Mouse (Mus musculus): ENCODE results near the gene Epha4. TPM values are rescaled to one million over a fixed set of nuclear protein-coding genes. Genes with fewer than 3 reads are reported as not detected.

Epha4 gene
- polyA plus RNA-seq, 1 experiment, result not detected

DNA sequence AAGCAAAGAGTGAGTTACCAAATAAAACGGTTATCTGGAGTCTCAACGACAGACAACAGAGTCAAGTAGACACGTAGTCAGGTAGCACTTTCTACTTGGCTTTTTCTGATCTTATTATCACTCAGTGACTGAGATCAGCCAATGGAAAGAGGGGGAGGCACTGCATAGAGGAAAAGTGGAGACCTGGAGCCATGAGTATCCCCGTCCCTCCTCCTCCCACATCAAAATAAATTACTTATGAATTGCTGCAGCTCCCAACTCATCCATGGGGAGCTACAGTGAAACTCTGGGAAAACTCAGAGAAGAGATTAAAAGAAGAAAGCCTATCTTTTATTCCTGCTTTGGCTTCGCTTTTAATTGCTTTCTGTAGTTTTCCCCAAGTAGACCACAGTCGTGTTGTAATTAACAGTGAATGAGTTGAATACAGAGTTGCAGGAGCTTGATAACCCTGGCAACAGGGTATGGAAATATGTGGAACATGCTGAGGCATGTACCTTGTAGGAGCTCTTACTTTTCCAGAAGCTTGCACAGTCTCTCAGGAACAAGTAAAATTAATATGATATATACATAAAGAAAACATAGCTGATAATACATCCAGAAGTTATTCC is 17.8 kb upstream of the Epha4 start:
- no peak for TF ChIP-seq POLR2A (IDR thresholded peaks at IDR 0.05; ENCODE audit: insufficient read depth, low read depth, low read length)
- no peak for TF ChIP-seq CTCF (IDR thresholded peaks at IDR 0.05; ENCODE audit: insufficient read depth, low read depth, low read length)
- Histone ChIP-seq H3K27ac (ENCODE audit: insufficient read depth, low read depth, low read length) (no peak overlapping the region), H3K4me1 (ENCODE audit: control insufficient read depth, insufficient read depth, low read length) (no peaks in the 10 kb centered on the region), H3K4me3 (ENCODE audit: insufficient read depth, low read depth, low read length) (no peak overlapping the region)
- WGBS, result 19% methylated on average over 6 of the region's 6 CpGs

DNA sequence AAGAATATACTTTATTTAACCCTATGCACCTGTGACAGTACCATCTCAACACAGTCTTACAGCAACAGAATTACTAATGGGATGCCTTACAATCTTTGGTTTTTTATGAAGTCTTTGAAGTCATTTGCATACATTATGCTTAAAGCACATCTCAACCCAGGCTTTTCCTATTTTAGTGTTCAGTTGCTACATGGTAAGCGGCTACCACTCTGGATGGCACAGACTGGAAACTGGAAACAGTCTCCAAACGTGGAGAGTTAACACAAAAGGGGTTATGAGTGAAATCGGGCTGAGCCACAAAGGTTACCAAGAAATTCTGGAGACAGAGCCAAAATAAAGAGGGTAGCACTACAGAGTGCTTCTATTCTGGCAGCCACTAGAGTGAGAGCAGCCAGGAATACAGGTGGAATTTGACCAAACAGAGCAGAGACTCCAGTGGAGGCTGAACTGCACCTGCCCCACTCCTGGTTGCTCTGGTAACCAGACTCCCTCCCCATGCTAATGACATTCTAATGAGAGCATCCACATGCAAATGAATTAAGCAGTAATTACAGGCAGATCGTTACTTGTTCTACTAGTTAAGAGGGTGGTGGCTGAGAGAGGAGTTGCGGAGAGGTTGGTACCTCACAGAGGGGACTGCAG is 17.2 kb upstream of the Epha4 start:
- 15% methylated on average over 5 of the region's 5 CpGs for WGBS
- no peak overlapping the region for H3K4me3 ChIP-seq (ENCODE audit: insufficient read depth, low read depth, low read length)

DNA sequence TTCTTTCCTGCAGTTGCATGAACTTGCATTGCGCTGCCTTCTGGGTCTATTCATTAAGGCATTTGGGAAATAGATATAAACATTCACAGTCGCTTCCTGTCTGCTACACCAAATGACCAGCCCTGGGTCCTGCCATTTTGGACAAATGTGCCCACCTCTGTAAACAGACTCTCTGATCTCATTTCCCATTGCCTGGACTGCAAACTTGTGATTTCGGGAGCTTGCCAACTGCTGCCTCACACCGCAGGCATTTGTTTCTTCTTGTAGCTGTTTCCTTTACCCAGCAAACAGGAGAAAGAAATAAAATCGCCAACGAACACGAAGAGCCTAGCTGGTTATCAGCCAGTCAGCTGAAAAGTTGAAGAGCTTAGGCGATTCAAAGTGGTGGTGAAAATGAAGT is 10.2 kb upstream of the Epha4 start:
- Histone ChIP-seq H3K27ac (ENCODE audit: insufficient read depth, low read depth, low read length) (no peak overlapping the region), H3K4me1 (ENCODE audit: control insufficient read depth, insufficient read depth, low read length) (no peaks in the 10 kb centered on the region), H3K4me3 (ENCODE audit: insufficient read depth, low read depth, low read length) (no peak overlapping the region)
- 77% methylated on average over 8 of the region's 8 CpGs for WGBS
- no peak for TF ChIP-seq CTCF (IDR thresholded peaks at IDR 0.05; ENCODE audit: insufficient read depth, low read depth, low read length)
- no peak for TF ChIP-seq POLR2A (IDR thresholded peaks at IDR 0.05; ENCODE audit: insufficient read depth, low read depth, low read length)

More for the DNA sequence above, 17.2 kb upstream of the Epha4 start:
- TF ChIP-seq CTCF (IDR thresholded peaks at IDR 0.05; ENCODE audit: insufficient read depth, low read depth, low read length), result no peak
- no peak for TF ChIP-seq POLR2A (IDR thresholded peaks at IDR 0.05; ENCODE audit: insufficient read depth, low read depth, low read length)
- no peaks in the 10 kb centered on the region for H3K4me1 ChIP-seq (ENCODE audit: control insufficient read depth, insufficient read depth, low read length)
- no peak overlapping the region for H3K27ac ChIP-seq (ENCODE audit: insufficient read depth, low read depth, low read length)

DNA sequence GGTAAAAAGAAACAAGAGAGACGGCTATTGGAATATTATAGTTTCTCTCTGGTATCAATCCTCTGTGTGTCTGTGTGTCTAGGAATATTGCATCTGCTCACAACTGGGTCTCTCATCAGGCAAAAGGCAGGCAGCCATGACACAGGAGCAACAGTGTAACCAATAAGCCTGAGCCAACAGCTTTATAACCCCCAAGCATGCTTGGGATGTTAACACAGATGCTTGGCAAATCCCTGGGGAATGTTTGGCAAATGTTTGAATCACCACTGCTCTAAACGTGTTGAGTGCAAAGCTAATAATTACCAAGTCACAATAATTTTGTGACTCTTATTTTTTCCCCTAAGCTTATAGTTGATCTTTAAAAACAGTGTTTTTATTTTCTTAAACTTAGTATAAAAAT is 8.5 kb upstream of the Epha4 start:
- 45% methylated on average over 2 of the region's 2 CpGs for WGBS

DNA sequence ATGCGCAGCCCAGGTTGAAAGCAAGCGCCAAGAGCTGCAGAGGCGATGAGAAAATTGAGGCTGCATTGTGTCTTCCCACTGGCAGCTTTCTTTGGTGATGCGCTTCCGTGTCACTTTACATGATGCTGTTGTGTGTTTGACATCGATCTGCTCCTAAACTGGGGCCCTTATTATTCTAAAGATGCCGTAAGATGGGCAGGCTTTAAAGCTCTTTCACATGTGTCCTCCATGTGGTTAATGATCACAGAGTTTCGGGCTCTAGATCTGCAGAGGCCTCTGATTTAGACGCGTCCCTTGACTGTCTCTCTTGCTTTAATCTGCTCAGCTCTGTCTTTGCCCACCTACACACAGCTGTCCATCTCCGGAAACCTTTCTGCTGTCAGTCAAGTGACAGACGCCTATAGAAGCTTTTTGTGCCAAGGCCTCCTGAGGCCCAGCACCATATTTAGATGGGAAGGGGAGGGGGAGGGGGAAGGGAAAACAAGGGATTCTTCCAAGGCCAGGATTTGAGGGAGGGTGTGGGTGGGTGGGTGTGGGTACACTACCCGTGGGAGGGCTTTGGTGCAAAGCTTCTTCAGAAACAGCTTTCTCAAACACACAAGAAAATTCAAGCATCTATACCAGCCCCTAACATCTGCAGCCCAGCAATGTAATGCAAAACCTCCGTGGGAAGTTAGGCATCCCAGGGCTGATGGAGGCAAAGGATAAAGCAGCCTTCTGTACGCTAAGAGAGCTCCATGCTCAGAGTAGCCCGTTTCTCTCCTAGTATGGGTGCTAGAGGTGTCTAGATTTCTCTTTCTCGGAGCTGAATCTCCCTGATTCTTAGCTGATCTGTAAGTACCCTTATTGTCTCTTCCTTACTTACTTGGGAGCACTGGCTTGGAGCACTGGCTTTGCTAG is 7.0 kb upstream of the Epha4 start:
- TF ChIP-seq POLR2A (IDR thresholded peaks at IDR 0.05; ENCODE audit: insufficient read depth, low read depth, low read length), result no peak
- WGBS, result 59% methylated on average over 15 of the region's 17 CpGs

More for the DNA sequence above, 8.5 kb upstream of the Epha4 start:
- H3K27ac ChIP-seq (ENCODE audit: insufficient read depth, low read depth, low read length), result no peak overlapping the region
- TF ChIP-seq POLR2A (IDR thresholded peaks at IDR 0.05; ENCODE audit: insufficient read depth, low read depth, low read length) (no peak), CTCF (IDR thresholded peaks at IDR 0.05; ENCODE audit: insufficient read depth, low read depth, low read length) (no peak)
- H3K4me3 ChIP-seq (ENCODE audit: insufficient read depth, low read depth, low read length), result no peak overlapping the region
- no peaks in the 10 kb centered on the region for H3K4me1 ChIP-seq (ENCODE audit: control insufficient read depth, insufficient read depth, low read length)

DNA sequence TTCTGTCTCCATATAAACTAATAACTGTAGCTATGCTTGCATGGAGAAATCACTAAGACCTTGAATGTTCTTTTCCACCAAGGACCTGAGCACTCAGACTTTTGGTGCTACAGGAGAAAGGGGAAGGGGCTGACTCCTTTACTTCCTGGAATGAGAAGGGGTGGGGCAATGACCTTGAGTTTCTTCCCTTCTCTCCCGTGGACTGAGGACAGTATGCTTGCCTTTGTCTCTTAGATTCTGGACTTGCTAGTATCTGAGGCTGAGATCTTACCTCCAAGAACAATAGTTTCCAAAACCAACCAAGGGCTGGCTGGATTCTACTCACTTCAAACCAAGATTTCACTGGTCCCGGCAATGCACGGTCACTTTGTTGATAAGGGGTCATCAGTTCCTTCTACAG is 3.8 kb upstream of the Epha4 start:
- no peak overlapping the region for H3K4me3 ChIP-seq (ENCODE audit: insufficient read depth, low read depth, low read length)
- TF ChIP-seq POLR2A (IDR thresholded peaks at IDR 0.05; ENCODE audit: insufficient read depth, low read depth, low read length) (no peak), CTCF (IDR thresholded peaks at IDR 0.05; ENCODE audit: insufficient read depth, low read depth, low read length) (no peak)
- no peak overlapping the region for H3K27ac ChIP-seq (ENCODE audit: insufficient read depth, low read depth, low read length)
- whole genome bisulfite sequencing, result 93% methylated on average over 3 of the region's 3 CpGs
- peaks cover 5% of the 10 kb centered on the region; the same call in 1 of the 2 replicates for H3K4me1 ChIP-seq (ENCODE audit: control insufficient read depth, insufficient read depth, low read length)

More for the DNA sequence above, 7.0 kb upstream of the Epha4 start:
- no peaks in the 10 kb centered on the region for H3K4me1 ChIP-seq (ENCODE audit: control insufficient read depth, insufficient read depth, low read length)
- H3K27ac ChIP-seq (ENCODE audit: insufficient read depth, low read depth, low read length), result no peak overlapping the region
- H3K4me3 ChIP-seq (ENCODE audit: insufficient read depth, low read depth, low read length), result no peak overlapping the region

DNA sequence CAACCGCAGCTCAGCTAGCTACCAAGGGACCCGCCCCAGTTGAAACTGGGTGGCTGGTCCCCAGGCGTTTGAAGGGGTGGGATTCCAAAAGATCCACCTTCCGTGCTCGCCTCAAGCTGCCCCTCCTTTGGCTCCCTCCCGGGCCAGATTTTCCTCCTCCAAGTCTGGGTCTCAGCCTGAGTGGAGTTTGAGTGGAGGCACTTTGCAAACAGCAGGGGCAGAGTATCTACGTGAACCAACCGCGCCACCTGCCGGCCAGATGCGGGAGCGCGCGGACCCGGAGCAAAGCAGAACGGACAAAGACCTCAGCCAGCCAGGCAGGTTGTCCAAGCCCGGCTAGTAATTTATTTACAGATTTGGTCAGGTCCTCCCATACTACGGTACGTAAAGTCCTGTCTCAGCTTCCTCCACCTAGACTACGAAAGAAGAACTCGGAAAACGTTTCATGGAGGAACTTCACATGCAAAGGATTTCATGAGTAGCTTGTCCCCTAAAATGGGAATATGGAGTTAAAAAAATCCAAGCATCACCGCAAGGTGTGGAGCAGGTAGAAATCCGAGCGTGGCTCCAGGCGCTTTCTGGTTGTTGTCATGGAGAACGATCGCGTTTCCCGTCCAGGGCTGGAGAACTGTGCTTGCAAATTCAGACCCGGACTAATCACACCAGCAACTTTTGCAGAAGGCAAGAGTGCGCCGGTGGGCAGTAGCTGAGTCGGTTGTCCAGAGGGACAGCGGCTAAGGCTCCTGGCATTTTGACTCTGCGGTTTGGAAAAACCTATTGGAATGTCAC is 1.5 kb upstream of the Epha4 start:
- under 1% methylated on average over 36 of the region's 36 CpGs for WGBS
- TF ChIP-seq CTCF (IDR thresholded peaks at IDR 0.05; ENCODE audit: insufficient read depth, low read depth, low read length) (peak; percentile 97), POLR2A (IDR thresholded peaks at IDR 0.05; ENCODE audit: insufficient read depth, low read depth, low read length) (no peak)
- no peak overlapping the region for H3K27ac ChIP-seq (ENCODE audit: insufficient read depth, low read depth, low read length)
- peaks cover 5% of the 10 kb centered on the region; the same call in 1 of the 2 replicates for H3K4me1 ChIP-seq (ENCODE audit: control insufficient read depth, insufficient read depth, low read length)
- peak overlapping the region; percentile 56 for H3K4me3 ChIP-seq (ENCODE audit: insufficient read depth, low read depth, low read length)

DNA sequence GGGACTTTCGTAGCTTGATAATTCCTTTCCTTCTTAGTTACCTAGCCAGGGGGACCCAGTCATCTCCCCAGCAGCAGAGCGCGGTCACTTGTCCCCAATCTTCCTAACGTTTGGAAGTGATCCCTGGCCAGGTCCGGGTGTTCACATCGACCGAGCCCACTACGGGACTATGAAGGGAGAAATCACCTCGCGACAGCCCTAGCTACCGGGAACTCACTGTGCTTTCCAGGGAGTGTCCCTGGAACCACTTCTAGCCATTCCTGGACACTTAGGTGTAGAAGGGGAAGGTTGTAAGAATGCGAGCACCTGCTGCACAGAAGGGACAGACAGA is 728 bp upstream of the Epha4 start:
- no peak for TF ChIP-seq POLR2A (IDR thresholded peaks at IDR 0.05; ENCODE audit: insufficient read depth, low read depth, low read length)
- no peak for TF ChIP-seq CTCF (IDR thresholded peaks at IDR 0.05; ENCODE audit: insufficient read depth, low read depth, low read length)
- 1% methylated on average over 12 of the region's 12 CpGs for WGBS
- Histone ChIP-seq H3K4me3 (ENCODE audit: insufficient read depth, low read depth, low read length) (peak overlapping the region; percentile 56), H3K27ac (ENCODE audit: insufficient read depth, low read depth, low read length) (no peak overlapping the region), H3K4me1 (ENCODE audit: control insufficient read depth, insufficient read depth, low read length) (peaks cover 5% of the 10 kb centered on the region; the same call in 1 of the 2 replicates)
